Mouse (Mus musculus): ENCODE measurements around the gene Rspo3.

The Rspo3 gene

GRCm38 (mm10) chr10:29441297-29441696, 94.4 kb downstream of the Rspo3 start:
- DNase-seq (ENCODE audit: low spot score in 2 of 2): no peak

GRCm38 (mm10) chr10:29432935-29433453, 102.7 kb downstream of the Rspo3 start:
- DNase-seq (ENCODE audit: low spot score in 2 of 2): peak; percentile 20 to 39

GRCm38 (mm10) chr10:29426660-29427059, 109.0 kb downstream of the Rspo3 start:
- DNase-seq (ENCODE audit: low spot score in 2 of 2): no peak

GRCm38 (mm10) chr10:29424571-29424970, 111.1 kb downstream of the Rspo3 start:
- no peak for DNase-seq (ENCODE audit: low spot score in 2 of 2)

- DNase-seq (ENCODE audit: low spot score in 2 of 2): no peak
Observed at GRCm38 (mm10) chr10:29414361-29414760, 121.3 kb downstream of the Rspo3 start.

- no peak for DNase-seq (ENCODE audit: low spot score in 2 of 2)
Observed at GRCm38 (mm10) chr10:29402656-29403268, 132.9 kb downstream of the Rspo3 start.
